Mouse (Mus musculus): ENCODE measurements around the gene Trpm1. TPM values are rescaled to one million over a fixed set of nuclear protein-coding genes. Genes with fewer than 3 reads are reported as not detected.

Trpm1 gene
- polyA plus RNA-seq, 1 experiment = not detected

DNA sequence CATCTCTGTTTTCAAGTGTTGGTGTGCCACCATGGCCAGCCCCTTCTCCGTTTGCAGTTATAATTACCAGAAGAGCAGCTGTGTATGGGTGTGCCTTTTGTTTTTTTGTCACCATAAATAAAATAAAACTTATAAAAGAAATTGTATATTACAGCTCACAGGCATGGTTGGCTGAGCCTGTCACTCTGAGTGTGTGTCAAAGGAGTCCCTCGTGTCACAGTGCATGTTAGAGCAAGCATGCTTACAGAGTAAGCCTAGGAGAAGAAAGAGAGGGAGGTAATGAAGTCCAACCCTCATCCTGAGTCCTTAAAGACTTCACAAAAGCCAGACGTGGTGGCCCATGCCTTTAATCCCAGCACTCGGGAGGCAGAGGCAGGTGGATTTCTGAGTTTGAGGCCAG, 88.8 kb downstream of the Trpm1 start:
- Histone ChIP-seq H3K4me3 (ENCODE audit: insufficient read depth, low read length) (no peak overlapping the region), H3K4me1 (ENCODE audit: control insufficient read depth, insufficient read depth, low read length) (peaks cover 14% of the 10 kb centered on the region), H3K27ac (ENCODE audit: insufficient read depth, low read depth, low read length) (no peak overlapping the region)
- TF ChIP-seq POLR2A (IDR thresholded peaks at IDR 0.05; ENCODE audit: borderline replicate concordance, low read depth, low read length) (no peak), CTCF (IDR thresholded peaks at IDR 0.05; ENCODE audit: low read depth, low read length) (no peak)

DNA sequence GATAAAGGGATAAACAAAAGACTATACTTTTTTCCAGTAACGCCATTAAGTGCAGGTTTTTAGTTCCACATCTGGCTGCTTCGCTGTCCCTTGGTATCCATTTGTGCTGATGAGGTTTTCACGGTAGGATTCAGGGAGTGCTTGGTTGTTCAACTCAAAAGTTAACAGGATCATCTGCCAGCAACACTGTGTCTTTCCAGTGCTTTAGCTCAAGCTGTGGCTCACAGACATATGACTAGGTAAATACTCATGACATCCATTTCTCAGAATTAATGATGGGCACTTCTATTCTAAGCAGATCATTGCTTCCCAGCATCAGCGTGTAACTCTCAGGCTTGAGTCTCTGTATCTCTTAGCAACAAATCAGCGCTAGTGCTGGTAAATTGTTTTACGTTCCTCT, 90.7 kb downstream of the Trpm1 start:
- H3K4me3 ChIP-seq (ENCODE audit: insufficient read depth, low read length) = no peak overlapping the region
- no peak overlapping the region for H3K27ac ChIP-seq (ENCODE audit: insufficient read depth, low read depth, low read length)
- TF ChIP-seq CTCF (IDR thresholded peaks at IDR 0.05; ENCODE audit: low read depth, low read length) (no peak), POLR2A (IDR thresholded peaks at IDR 0.05; ENCODE audit: borderline replicate concordance, low read depth, low read length) (no peak)
- H3K4me1 ChIP-seq (ENCODE audit: control insufficient read depth, insufficient read depth, low read length) = peaks cover 13% of the 10 kb centered on the region

DNA sequence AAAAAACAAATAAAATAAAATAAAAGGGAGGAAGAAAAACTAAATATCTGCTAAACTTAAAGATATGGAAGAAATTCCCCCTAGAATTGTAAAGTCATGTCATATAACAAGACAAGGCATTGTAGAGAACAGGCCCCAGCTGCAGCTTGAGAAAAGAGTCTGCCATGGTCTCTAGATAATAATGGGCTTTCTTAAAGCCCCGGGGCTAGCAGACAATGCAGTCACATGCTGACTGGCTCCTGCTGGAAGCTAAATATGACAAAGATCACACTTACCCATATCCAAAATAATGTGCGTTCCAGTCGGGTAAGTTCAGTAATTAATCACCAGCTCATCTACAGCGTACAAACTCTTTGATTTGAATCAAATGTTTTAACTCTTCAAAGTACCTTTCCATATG, 93.1 kb downstream of the Trpm1 start:
- Histone ChIP-seq H3K4me1 (ENCODE audit: control insufficient read depth, insufficient read depth, low read length) (peaks cover 15% of the 10 kb centered on the region), H3K27ac (ENCODE audit: insufficient read depth, low read depth, low read length) (no peak overlapping the region), H3K4me3 (ENCODE audit: insufficient read depth, low read length) (no peak overlapping the region)
- TF ChIP-seq CTCF (IDR thresholded peaks at IDR 0.05; ENCODE audit: low read depth, low read length) (no peak), POLR2A (IDR thresholded peaks at IDR 0.05; ENCODE audit: borderline replicate concordance, low read depth, low read length) (no peak)

DNA sequence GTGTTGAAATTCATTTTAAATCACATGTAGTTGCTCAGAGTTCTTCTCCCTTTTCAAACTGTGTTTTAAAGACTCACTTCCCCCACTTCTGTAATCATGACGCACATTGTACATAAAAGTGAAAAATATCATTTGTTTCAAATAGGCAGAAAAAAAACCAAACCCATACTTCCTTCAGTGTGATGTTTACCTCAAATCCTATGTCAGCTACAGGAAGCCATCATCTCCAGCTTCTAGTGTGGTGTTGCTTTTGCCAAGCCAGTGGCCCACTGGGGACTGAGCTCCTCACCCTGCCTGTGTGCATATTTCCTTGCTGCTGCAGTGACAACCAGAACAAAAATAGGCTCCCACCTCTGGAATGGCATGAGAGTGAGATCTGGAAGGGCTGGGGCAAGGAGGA, 94.7 kb downstream of the Trpm1 start:
- peaks cover 9% of the 10 kb centered on the region for H3K4me1 ChIP-seq (ENCODE audit: control insufficient read depth, insufficient read depth, low read length)
- H3K27ac ChIP-seq (ENCODE audit: insufficient read depth, low read depth, low read length) = no peak overlapping the region
- no peak overlapping the region for H3K4me3 ChIP-seq (ENCODE audit: insufficient read depth, low read length)
- TF ChIP-seq CTCF (IDR thresholded peaks at IDR 0.05; ENCODE audit: low read depth, low read length) = no peak
- TF ChIP-seq POLR2A (IDR thresholded peaks at IDR 0.05; ENCODE audit: borderline replicate concordance, low read depth, low read length) = no peak

DNA sequence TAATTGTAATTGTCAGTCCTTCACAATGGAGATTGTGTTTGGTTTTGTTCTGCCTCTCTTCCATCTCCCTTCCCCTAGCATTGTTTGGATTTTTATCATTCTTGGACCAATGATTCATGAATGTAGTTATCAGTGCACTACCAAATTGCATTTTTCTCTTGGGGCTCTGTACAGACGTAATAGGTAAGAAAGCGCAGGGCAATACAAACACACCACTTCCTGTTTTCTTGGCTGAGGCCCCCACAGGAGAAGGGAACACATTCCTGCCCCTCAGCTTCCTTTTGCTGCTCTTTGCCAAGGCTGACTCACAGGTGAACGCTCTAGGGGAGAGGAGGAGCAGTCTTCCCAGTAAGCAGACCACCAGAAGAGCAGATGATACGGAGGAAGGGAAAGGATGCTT, 96.1 kb downstream of the Trpm1 start:
- no peak overlapping the region for H3K27ac ChIP-seq (ENCODE audit: insufficient read depth, low read depth, low read length)
- TF ChIP-seq POLR2A (IDR thresholded peaks at IDR 0.05; ENCODE audit: borderline replicate concordance, low read depth, low read length) = no peak
- no peak for TF ChIP-seq CTCF (IDR thresholded peaks at IDR 0.05; ENCODE audit: low read depth, low read length)
- H3K4me1 ChIP-seq (ENCODE audit: control insufficient read depth, insufficient read depth, low read length) = peaks cover 6% of the 10 kb centered on the region

DNA sequence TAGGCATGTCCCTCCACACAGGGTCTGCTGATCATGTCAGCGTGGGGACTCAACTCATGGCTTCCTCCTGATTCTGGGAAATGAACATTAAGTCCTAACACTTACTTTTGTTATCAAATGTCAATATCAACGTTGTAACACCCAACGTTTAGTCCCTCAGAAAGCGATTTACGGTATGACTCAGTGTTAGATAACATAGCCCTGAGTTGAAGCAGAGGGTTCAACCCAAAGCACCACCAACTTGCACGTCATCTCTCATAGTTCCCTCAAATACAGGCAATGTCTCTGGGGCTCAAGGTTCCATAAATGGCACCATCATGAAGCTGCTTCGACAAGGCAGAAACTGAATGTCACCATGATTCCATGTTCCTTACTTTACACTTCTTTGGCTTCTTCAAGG, 96.8 kb downstream of the Trpm1 start:
- Histone ChIP-seq H3K4me3 (ENCODE audit: insufficient read depth, low read length) (no peak overlapping the region), H3K27ac (ENCODE audit: insufficient read depth, low read depth, low read length) (no peak overlapping the region), H3K4me1 (ENCODE audit: control insufficient read depth, insufficient read depth, low read length) (peaks cover 6% of the 10 kb centered on the region)
- TF ChIP-seq CTCF (IDR thresholded peaks at IDR 0.05; ENCODE audit: low read depth, low read length) (no peak), POLR2A (IDR thresholded peaks at IDR 0.05; ENCODE audit: borderline replicate concordance, low read depth, low read length) (no peak)

More for the DNA sequence above, 96.1 kb downstream of the Trpm1 start:
- no peak overlapping the region for H3K4me3 ChIP-seq (ENCODE audit: insufficient read depth, low read length)

DNA sequence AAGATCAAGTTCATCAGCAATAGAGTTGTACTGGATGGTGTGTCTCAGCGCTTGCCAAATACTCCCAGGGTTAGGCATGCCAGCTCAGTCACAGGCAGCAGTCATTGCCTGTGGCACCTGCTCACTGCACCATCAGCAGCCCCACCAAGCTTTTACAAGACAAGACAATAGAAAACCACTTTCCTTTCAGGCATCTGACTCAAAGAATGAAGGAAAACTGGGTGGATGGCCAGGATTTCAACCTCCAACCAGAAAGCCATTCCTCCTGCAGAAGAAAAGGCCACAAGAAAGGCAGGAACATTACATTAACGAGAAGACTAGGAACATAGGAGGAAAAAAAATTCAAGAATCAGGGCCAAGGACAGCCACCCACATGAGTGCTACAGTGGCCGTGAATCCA, 100.1 kb downstream of the Trpm1 start:
- TF ChIP-seq POLR2A (IDR thresholded peaks at IDR 0.05; ENCODE audit: borderline replicate concordance, low read depth, low read length) = no peak
- no peak overlapping the region for H3K27ac ChIP-seq (ENCODE audit: insufficient read depth, low read depth, low read length)
- H3K4me3 ChIP-seq (ENCODE audit: insufficient read depth, low read length) = no peak overlapping the region
- peaks cover 4% of the 10 kb centered on the region; the same call in 1 of the 2 replicates for H3K4me1 ChIP-seq (ENCODE audit: control insufficient read depth, insufficient read depth, low read length)

DNA sequence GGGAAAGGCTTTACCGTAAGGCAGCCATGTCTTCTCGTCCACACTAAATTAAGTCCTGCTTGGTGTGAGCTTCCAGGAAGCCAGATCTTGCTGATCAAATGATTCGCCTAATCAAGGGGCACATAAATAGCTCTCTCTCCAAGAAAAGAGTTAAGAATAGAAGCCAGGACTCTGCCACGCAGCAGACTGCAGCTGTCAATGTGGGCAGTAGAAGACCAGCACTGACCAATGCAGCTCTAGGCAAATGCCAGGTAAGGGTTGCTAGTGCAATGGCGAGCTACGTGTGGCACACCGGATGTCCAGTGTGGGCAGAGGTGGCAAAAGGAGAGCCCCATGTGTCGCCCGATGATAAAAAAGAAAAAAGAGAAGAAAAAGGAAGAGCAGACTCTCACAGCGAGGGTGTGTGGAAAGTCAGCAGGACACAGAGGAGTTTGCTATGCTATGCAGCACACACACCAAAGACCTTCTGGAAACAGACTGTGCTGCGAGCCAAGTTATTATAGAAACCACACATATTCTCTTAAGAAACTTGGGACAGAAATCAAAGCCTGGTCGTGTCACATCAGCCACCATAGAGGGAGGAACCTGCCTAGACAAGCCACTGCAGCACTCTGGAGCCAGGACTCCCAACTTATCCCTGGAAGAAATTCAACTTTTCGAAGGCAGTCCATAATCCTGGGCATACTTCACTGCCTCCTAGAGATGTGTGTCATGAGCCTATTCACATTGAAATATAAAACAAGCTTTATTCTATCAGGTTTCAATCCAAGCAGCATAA, 112.1 kb downstream of the Trpm1 start:
- Histone ChIP-seq H3K4me1 (ENCODE audit: control insufficient read depth, insufficient read depth, low read length) (0 out of 2 replicates have a peak, but pooled peaks cover 4% of the 10 kb centered on the region), H3K27ac (ENCODE audit: insufficient read depth, low read depth, low read length) (no peak overlapping the region), H3K4me3 (ENCODE audit: insufficient read depth, low read length) (no peak overlapping the region)
- no peak for TF ChIP-seq POLR2A (IDR thresholded peaks at IDR 0.05; ENCODE audit: borderline replicate concordance, low read depth, low read length)

DNA sequence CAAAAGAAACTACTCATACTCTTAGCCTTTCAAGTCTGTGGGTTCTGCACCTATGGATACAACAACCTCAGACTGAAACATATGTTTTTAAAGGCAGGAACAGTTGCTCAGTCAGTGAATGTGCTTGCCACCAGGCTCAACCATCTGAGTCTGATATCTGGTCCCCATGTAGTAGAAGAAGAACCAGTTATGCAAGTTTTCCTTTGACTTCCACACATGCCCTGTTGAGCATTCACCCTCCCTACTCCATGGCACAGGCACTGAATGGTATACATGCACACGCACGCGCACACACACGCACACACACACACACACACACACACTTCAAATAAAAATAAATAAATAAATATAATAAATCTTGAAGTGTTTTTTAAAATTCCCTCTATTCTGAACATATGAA, 113.0 kb downstream of the Trpm1 start:
- Histone ChIP-seq H3K4me1 (ENCODE audit: control insufficient read depth, insufficient read depth, low read length) (0 out of 2 replicates have a peak, but pooled peaks cover 4% of the 10 kb centered on the region), H3K4me3 (ENCODE audit: insufficient read depth, low read length) (no peak overlapping the region), H3K27ac (ENCODE audit: insufficient read depth, low read depth, low read length) (no peak overlapping the region)
- TF ChIP-seq CTCF (IDR thresholded peaks at IDR 0.05; ENCODE audit: low read depth, low read length) (no peak), POLR2A (IDR thresholded peaks at IDR 0.05; ENCODE audit: borderline replicate concordance, low read depth, low read length) (no peak)

DNA sequence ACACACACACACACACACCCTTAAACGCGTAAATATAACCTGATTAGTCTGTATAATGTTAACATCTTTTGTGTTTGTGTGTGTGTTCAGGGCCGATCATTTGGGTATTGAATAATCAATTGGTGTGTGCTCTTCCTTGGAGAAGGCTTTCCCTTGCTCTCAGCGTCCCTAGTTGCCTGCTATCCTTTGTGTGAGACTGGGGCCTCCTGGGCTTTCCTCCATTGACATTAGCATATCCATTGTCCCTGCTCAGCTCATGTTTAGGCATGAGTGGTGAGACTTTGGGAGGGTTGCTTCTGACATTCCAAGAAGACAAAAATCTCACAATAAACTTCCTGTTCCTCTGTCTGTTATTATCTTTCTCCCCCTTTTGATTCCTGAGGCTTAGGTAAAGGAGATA, 118.3 kb downstream of the Trpm1 start:
- Histone ChIP-seq H3K27ac (ENCODE audit: insufficient read depth, low read depth, low read length) (no peak overlapping the region), H3K4me3 (ENCODE audit: insufficient read depth, low read length) (no peak overlapping the region), H3K4me1 (ENCODE audit: control insufficient read depth, insufficient read depth, low read length) (peaks cover 19% of the 10 kb centered on the region)
- TF ChIP-seq POLR2A (IDR thresholded peaks at IDR 0.05; ENCODE audit: borderline replicate concordance, low read depth, low read length) = no peak
- TF ChIP-seq CTCF (IDR thresholded peaks at IDR 0.05; ENCODE audit: low read depth, low read length) = no peak

All from bone marrow macrophage, adult 2 months (primary cell).